Mouse (Mus musculus): ENCODE data around the gene Fbxw11. TPM values are rescaled to one million over a fixed set of nuclear protein-coding genes. Genes with fewer than 3 reads are reported as not detected.
"Not testable (repeated sequence)": the region's sequence is repeated elsewhere in the genome, so short reads cannot be mapped to it uniquely, and the experiment has no call there.

The Fbxw11 gene
- polyA plus RNA-seq, 1 experiment: 13.8 TPM

- no peak for TF ChIP-seq POLR2A (IDR thresholded peaks at IDR 0.05; ENCODE audit: control insufficient read depth, low read depth, low read length)
- TF ChIP-seq CTCF (IDR thresholded peaks at IDR 0.05; ENCODE audit: control insufficient read depth, insufficient read depth, insufficient replicate concordance, low read depth, low read length): no peak
- no peaks in the 10 kb centered on the region for H3K36me3 ChIP-seq (ENCODE audit: control insufficient read depth, insufficient read depth, low read length)
- no peaks in the 10 kb centered on the region for H3K27me3 ChIP-seq (ENCODE audit: control insufficient read depth, insufficient read depth, low read length)
- H3K4me1 ChIP-seq (ENCODE audit: control insufficient read depth, insufficient read depth, low read length): no peaks in the 10 kb centered on the region
- no peak overlapping the region for H3K4me3 ChIP-seq (ENCODE audit: control insufficient read depth, low read depth, low read length)
- H3K27ac ChIP-seq (ENCODE audit: control insufficient read depth, insufficient read depth, low read depth, low read length): no peak overlapping the region
These were observed 47.0 kb downstream of the Fbxw11 start for GRCm38 (mm10) chr11:32689510-32689909.

GRCm38 (mm10) chr11:32692834-32693233, 50.3 kb downstream of the Fbxw11 start:
- H3K36me3 ChIP-seq (ENCODE audit: control insufficient read depth, insufficient read depth, low read length): no peaks in the 10 kb centered on the region

GRCm38 (mm10) chr11:32693431-32694141, 51.1 kb downstream of the Fbxw11 start:
- no peak overlapping the region for H3K4me3 ChIP-seq (ENCODE audit: control insufficient read depth, low read depth, low read length)
- H3K27ac ChIP-seq (ENCODE audit: control insufficient read depth, insufficient read depth, low read depth, low read length): no peak overlapping the region
- peaks cover 11% of the 10 kb centered on the region for H3K4me1 ChIP-seq (ENCODE audit: control insufficient read depth, insufficient read depth, low read length)
- H3K36me3 ChIP-seq (ENCODE audit: control insufficient read depth, insufficient read depth, low read length): no peaks in the 10 kb centered on the region
- TF ChIP-seq CTCF (IDR thresholded peaks at IDR 0.05; ENCODE audit: control insufficient read depth, insufficient read depth, insufficient replicate concordance, low read depth, low read length): no peak
- no peak for TF ChIP-seq POLR2A (IDR thresholded peaks at IDR 0.05; ENCODE audit: control insufficient read depth, low read depth, low read length)
- no peaks in the 10 kb centered on the region for H3K27me3 ChIP-seq (ENCODE audit: control insufficient read depth, insufficient read depth, low read length)

More at GRCm38 (mm10) chr11:32692834-32693233, 50.3 kb downstream of the Fbxw11 start:
- H3K27me3 ChIP-seq (ENCODE audit: control insufficient read depth, insufficient read depth, low read length): no peaks in the 10 kb centered on the region
- peaks cover 11% of the 10 kb centered on the region for H3K4me1 ChIP-seq (ENCODE audit: control insufficient read depth, insufficient read depth, low read length)
- TF ChIP-seq POLR2A (IDR thresholded peaks at IDR 0.05; ENCODE audit: control insufficient read depth, low read depth, low read length): no peak
- TF ChIP-seq CTCF (IDR thresholded peaks at IDR 0.05; ENCODE audit: control insufficient read depth, insufficient read depth, insufficient replicate concordance, low read depth, low read length): no peak
- H3K4me3 ChIP-seq (ENCODE audit: control insufficient read depth, low read depth, low read length): no peak overlapping the region
- H3K27ac ChIP-seq (ENCODE audit: control insufficient read depth, insufficient read depth, low read depth, low read length): no peak overlapping the region

GRCm38 (mm10) chr11:32694322-32695003, 51.9 kb downstream of the Fbxw11 start:
- H3K36me3 ChIP-seq (ENCODE audit: control insufficient read depth, insufficient read depth, low read length); H3K4me3 ChIP-seq (ENCODE audit: control insufficient read depth, low read depth, low read length); H3K27me3 ChIP-seq (ENCODE audit: control insufficient read depth, insufficient read depth, low read length); H3K27ac ChIP-seq (ENCODE audit: control insufficient read depth, insufficient read depth, low read depth, low read length): not testable (repeated sequence)
- H3K4me1 ChIP-seq (ENCODE audit: control insufficient read depth, insufficient read depth, low read length): peaks cover 11% of the 10 kb centered on the region

GRCm38 (mm10) chr11:32696446-32697090, 54.0 kb downstream of the Fbxw11 start:
- Histone ChIP-seq H3K4me3 (ENCODE audit: control insufficient read depth, low read depth, low read length) (no peak overlapping the region), H3K27me3 (ENCODE audit: control insufficient read depth, insufficient read depth, low read length) (no peaks in the 10 kb centered on the region), H3K27ac (ENCODE audit: control insufficient read depth, insufficient read depth, low read depth, low read length) (peak overlapping the region; percentile 83), H3K4me1 (ENCODE audit: control insufficient read depth, insufficient read depth, low read length) (peaks cover 11% of the 10 kb centered on the region), H3K36me3 (ENCODE audit: control insufficient read depth, insufficient read depth, low read length) (no peaks in the 10 kb centered on the region)
- TF ChIP-seq CTCF (IDR thresholded peaks at IDR 0.05; ENCODE audit: control insufficient read depth, insufficient read depth, insufficient replicate concordance, low read depth, low read length): no peak
- TF ChIP-seq POLR2A (IDR thresholded peaks at IDR 0.05; ENCODE audit: control insufficient read depth, low read depth, low read length): no peak

- H3K27ac ChIP-seq (ENCODE audit: control insufficient read depth, insufficient read depth, low read depth, low read length): no peak overlapping the region; the same call in 1 of the 2 replicates
- TF ChIP-seq CTCF (IDR thresholded peaks at IDR 0.05; ENCODE audit: control insufficient read depth, insufficient read depth, insufficient replicate concordance, low read depth, low read length) (no peak), POLR2A (IDR thresholded peaks at IDR 0.05; ENCODE audit: control insufficient read depth, low read depth, low read length) (no peak)
- H3K4me1 ChIP-seq (ENCODE audit: control insufficient read depth, insufficient read depth, low read length): peaks cover 11% of the 10 kb centered on the region
- H3K4me3 ChIP-seq (ENCODE audit: control insufficient read depth, low read depth, low read length): no peak overlapping the region; the same call in 1 of the 2 replicates
- H3K27me3 ChIP-seq (ENCODE audit: control insufficient read depth, insufficient read depth, low read length): no peaks in the 10 kb centered on the region
- H3K36me3 ChIP-seq (ENCODE audit: control insufficient read depth, insufficient read depth, low read length): no peaks in the 10 kb centered on the region
These were observed 55.2 kb downstream of the Fbxw11 start for GRCm38 (mm10) chr11:32697695-32698094.

GRCm38 (mm10) chr11:32699913-32700493, 57.5 kb downstream of the Fbxw11 start:
- no peaks in the 10 kb centered on the region for H3K27me3 ChIP-seq (ENCODE audit: control insufficient read depth, insufficient read depth, low read length)
- TF ChIP-seq POLR2A (IDR thresholded peaks at IDR 0.05; ENCODE audit: control insufficient read depth, low read depth, low read length) (no peak), CTCF (IDR thresholded peaks at IDR 0.05; ENCODE audit: control insufficient read depth, insufficient read depth, insufficient replicate concordance, low read depth, low read length) (no peak)
- H3K4me1 ChIP-seq (ENCODE audit: control insufficient read depth, insufficient read depth, low read length): peaks cover 11% of the 10 kb centered on the region
- no peak overlapping the region for H3K4me3 ChIP-seq (ENCODE audit: control insufficient read depth, low read depth, low read length)
- H3K36me3 ChIP-seq (ENCODE audit: control insufficient read depth, insufficient read depth, low read length): no peaks in the 10 kb centered on the region
- H3K27ac ChIP-seq (ENCODE audit: control insufficient read depth, insufficient read depth, low read depth, low read length): no peak overlapping the region
